Mouse (Mus musculus) hindbrain, embryonic 16.5 days (tissue): ENCODE measurements at regions not wholly inside any gene's neighbourhood (a gene's known extent, or its start where the extent isn't known, plus 50 kb on each side); places are given as distances from the start of the nearest gene placed in this dataset.
"Not testable (repeated sequence)": the region's sequence is repeated elsewhere in the genome, so short reads cannot be mapped to it uniquely, and the experiment has no call there.

Experiments used
- ATAC-seq: fragments of 200-750 bp; cut with Nextera tagmentation; 2 replicates; pipeline ENCODE4 v1.8.0; 2017; ENCODE audit warnings: moderate TSS enrichment, moderate library complexity
- H3K27ac ChIP-seq: fragments of 300-500 bp; sonication (generic); 2 replicates; pipeline ENCODE4 v1.5.1; 2014; ENCODE audit warnings: low read depth, mild to moderate bottlenecking, control low read depth, low read length, moderate library complexity
- H3K27me3 ChIP-seq: fragments of 300-500 bp; sonication (generic); replicated peaks from 2 replicates; pipeline ENCODE4 v1.6.1; 2014; ENCODE audit warnings: low read length; ENCODE audit not compliant: control insufficient read depth, insufficient read depth
- H3K36me3 ChIP-seq: fragments of 300-500 bp; sonication (generic); 2 replicates; pipeline ENCODE4 v1.6.1; 2014; ENCODE audit warnings: mild to moderate bottlenecking, low read length, moderate library complexity, mixed read lengths; ENCODE audit not compliant: control insufficient read depth, insufficient read depth
- H3K4me1 ChIP-seq: fragments of 300-500 bp; sonication (generic); 2 replicates; pipeline ENCODE4 v1.6.1; 2014; ENCODE audit warnings: low read depth, low read length; ENCODE audit not compliant: control insufficient read depth, insufficient read depth
- H3K4me2 ChIP-seq: fragments of 300-500 bp; sonication (generic); 2 replicates; pipeline ENCODE4 v1.6.1; 2014; ENCODE audit warnings: mild to moderate bottlenecking, low read length, control low read depth, moderate library complexity
- H3K4me3 ChIP-seq: fragments of 300-500 bp; sonication (generic); 2 replicates; pipeline ENCODE4 v1.5.1; 2014; ENCODE audit warnings: mild to moderate bottlenecking, low read length, control low read depth, moderate library complexity
- H3K9ac ChIP-seq: fragments of 300-500 bp; sonication (generic); 2 replicates; pipeline ENCODE4 v1.6.1; 2014; ENCODE audit warnings: low read depth, mild to moderate bottlenecking, control low read depth, low read length, moderate library complexity
- H3K9me3 ChIP-seq: fragments of 300-500 bp; sonication (generic); 2 replicates; pipeline ENCODE4 v1.6.1; 2014; ENCODE audit warnings: mild to moderate bottlenecking, low read length, moderate library complexity; ENCODE audit not compliant: control insufficient read depth
- WGBS: fragments of 180-500 bp; shearing (Covaris S2); extraction: QIAGEN DNeasy Blood & Tissue Kit; methylation state at CpG from one replicate; pipeline ENCODE4 v1.1.7; 2014; 5-methylcytosine and 5-hydroxymethylcytosine counted together

- no peaks in the 10 kb centered on the region for H3K4me1 ChIP-seq
Measured at GRCm38 (mm10) chr16:69937514-69938194, 74.1 kb upstream of the Speer2 start.

GRCm38 (mm10) chr16:69943635-69944034 lies 80.1 kb upstream of the Speer2 start:
- no peaks in the 10 kb centered on the region for H3K9me3 ChIP-seq
- no peak overlapping the region for H3K4me2 ChIP-seq
- H3K9ac ChIP-seq, result no peak overlapping the region
- no peaks in the 10 kb centered on the region for H3K27me3 ChIP-seq
- no peaks in the 10 kb centered on the region for H3K36me3 ChIP-seq
- H3K4me3 ChIP-seq, result no peak overlapping the region
- 67% methylated on average over 1 of the region's 1 CpGs for WGBS
- ATAC-seq, result no peak
- no peaks in the 10 kb centered on the region for H3K4me1 ChIP-seq
- H3K27ac ChIP-seq, result no peak overlapping the region

More at GRCm38 (mm10) chr16:69937514-69938194, 74.1 kb upstream of the Speer2 start:
- Histone ChIP-seq H3K4me3 (no peak overlapping the region), H3K27ac (no peak overlapping the region), H3K9me3 (no peaks in the 10 kb centered on the region), H3K4me2 (no peak overlapping the region), H3K9ac (no peak overlapping the region), H3K27me3 (no peaks in the 10 kb centered on the region), H3K36me3 (no peaks in the 10 kb centered on the region)
- WGBS, result 69% methylated on average over 1 of the region's 1 CpGs
- ATAC-seq, result no peak

- Histone ChIP-seq H3K27me3 (no peaks in the 10 kb centered on the region), H3K27ac (no peak overlapping the region), H3K9me3 (no peaks in the 10 kb centered on the region), H3K36me3 (no peaks in the 10 kb centered on the region), H3K4me2 (no peak overlapping the region), H3K9ac (no peak overlapping the region), H3K4me1 (no peaks in the 10 kb centered on the region), H3K4me3 (no peak overlapping the region)
- ATAC-seq, result no peak
- 93% methylated on average over 10 of the region's 10 CpGs for WGBS
Measured at GRCm38 (mm10) chr16:69948783-69949182, 85.2 kb upstream of the Speer2 start.

- no peak overlapping the region for H3K4me2 ChIP-seq
Measured at GRCm38 (mm10) chr16:69949339-69949738, 85.8 kb upstream of the Speer2 start.

GRCm38 (mm10) chr16:69951581-69951980 lies 88.0 kb upstream of the Speer2 start:
- H3K36me3 ChIP-seq, result no peaks in the 10 kb centered on the region
- H3K4me1 ChIP-seq, result no peaks in the 10 kb centered on the region
- H3K4me3 ChIP-seq, result no peak overlapping the region
- no peaks in the 10 kb centered on the region for H3K27me3 ChIP-seq
- H3K9ac ChIP-seq, result no peak overlapping the region
- no peak overlapping the region for H3K4me2 ChIP-seq
- no peak for ATAC-seq
- no peaks in the 10 kb centered on the region for H3K9me3 ChIP-seq
- no peak overlapping the region for H3K27ac ChIP-seq
- 66% methylated on average over 2 of the region's 2 CpGs for WGBS

More at GRCm38 (mm10) chr16:69949339-69949738, 85.8 kb upstream of the Speer2 start:
- Histone ChIP-seq H3K27ac (no peak overlapping the region), H3K36me3 (no peaks in the 10 kb centered on the region), H3K9ac (no peak overlapping the region), H3K9me3 (no peaks in the 10 kb centered on the region), H3K4me1 (no peaks in the 10 kb centered on the region), H3K4me3 (no peak overlapping the region), H3K27me3 (no peaks in the 10 kb centered on the region)
- ATAC-seq, result no peak
- WGBS, result 88% methylated on average over 7 of the region's 7 CpGs

- not testable (repeated sequence) for H3K4me2 ChIP-seq, H3K4me1 ChIP-seq
Measured at GRCm38 (mm10) chr16:69966561-69966960, 103.0 kb upstream of the Speer2 start.

GRCm38 (mm10) chr16:69979813-69980527 lies 116.4 kb upstream of the Speer2 start:
- Histone ChIP-seq H3K9me3 (no peaks in the 10 kb centered on the region), H3K9ac (no peak overlapping the region), H3K4me3 (no peak overlapping the region), H3K4me1 (no peaks in the 10 kb centered on the region), H3K36me3 (no peaks in the 10 kb centered on the region), H3K27me3 (no peaks in the 10 kb centered on the region), H3K4me2 (no peak overlapping the region), H3K27ac (no peak overlapping the region)
- peak; percentile 37; the same call in 1 of the 2 replicates for ATAC-seq
- 54% methylated on average over 3 of the region's 3 CpGs for WGBS

More at GRCm38 (mm10) chr16:69966561-69966960, 103.0 kb upstream of the Speer2 start:
- not testable (repeated sequence) for H3K4me3 ChIP-seq, H3K36me3 ChIP-seq, H3K9me3 ChIP-seq, H3K27ac ChIP-seq, ATAC-seq, H3K27me3 ChIP-seq, H3K9ac ChIP-seq
- WGBS, result 92% methylated on average over 7 of the region's 7 CpGs

GRCm38 (mm10) chr16:69984320-69984719 lies 120.8 kb upstream of the Speer2 start:
- H3K27me3 ChIP-seq, result no peaks in the 10 kb centered on the region
- no peak for ATAC-seq
- H3K4me1 ChIP-seq, result no peaks in the 10 kb centered on the region
- H3K4me2 ChIP-seq, result no peak overlapping the region
- no peak overlapping the region for H3K4me3 ChIP-seq
- H3K9me3 ChIP-seq, result no peaks in the 10 kb centered on the region
- H3K9ac ChIP-seq, result no peak overlapping the region
- WGBS, result 37% methylated on average over 5 of the region's 5 CpGs
- H3K27ac ChIP-seq, result no peak overlapping the region
- no peaks in the 10 kb centered on the region for H3K36me3 ChIP-seq

GRCm38 (mm10) chr16:69991907-69992470 lies 128.4 kb upstream of the Speer2 start:
- H3K27me3 ChIP-seq, result no peaks in the 10 kb centered on the region
- WGBS, result 61% methylated on average over 3 of the region's 3 CpGs
- peak; percentile 58; the same call in 1 of the 2 replicates for ATAC-seq
- no peaks in the 10 kb centered on the region for H3K9me3 ChIP-seq
- H3K4me1 ChIP-seq, result no peaks in the 10 kb centered on the region
- H3K27ac ChIP-seq, result no peak overlapping the region
- H3K4me3 ChIP-seq, result no peak overlapping the region
- no peak overlapping the region for H3K4me2 ChIP-seq
- no peaks in the 10 kb centered on the region for H3K36me3 ChIP-seq
- H3K9ac ChIP-seq, result no peak overlapping the region
